ENCODE assay signal across 24 mouse cellular contexts in genomic region chr9:23700567-23700966, GRCm38 (mm10).
"Had no signal": no experiment of that assay in that cellular context is flagged by ENCODE, and none has a peak within 500 bp of the region (broad histone marks: within the 10 kb centered on the region; RNA-seq: fewer than 3 reads in every experiment).

No protein-coding gene starts in this region.

- H3K9ac ChIP-seq: heart, embryonic 12.5 days; hindbrain, embryonic 12.5 days; hindbrain, embryonic 14.5 days; intestine, embryonic 15.5 days; limb, embryonic 12.5 days had no signal

- H3K4me1 ChIP-seq: heart, embryonic 10.5 days; heart, embryonic 12.5 days; hindbrain, embryonic 10.5 days; hindbrain, embryonic 12.5 days; intestine, embryonic 15.5 days; limb, embryonic 10.5 days; limb, embryonic 12.5 days had no signal

- H3K4me3 ChIP-seq: gastrocnemius, adult 2 months; heart, embryonic 10.5 days; heart, embryonic 12.5 days; hindbrain, embryonic 10.5 days; hindbrain, embryonic 12.5 days; intestine, embryonic 15.5 days; layer of hippocampus, adult 2 months; left cerebral cortex, adult 2 months; limb, embryonic 10.5 days; limb, embryonic 12.5 days had no signal

- H3K4me2 ChIP-seq: heart, embryonic 12.5 days; hindbrain, embryonic 12.5 days; hindbrain, embryonic 14.5 days; intestine, embryonic 15.5 days; limb, embryonic 12.5 days had no signal

- ATAC-seq: hindbrain, embryonic 16.5 days; inflammation-experienced regulatory T-cells, adult 6 months; intestine, embryonic 15.5 days; intestine, postnatal 0 days had no signal

- H3K27me3 ChIP-seq: heart, embryonic 12.5 days; hindbrain, embryonic 12.5 days; intestine, embryonic 15.5 days; limb, embryonic 12.5 days had no signal

- H3K9me3 ChIP-seq: heart, embryonic 10.5 days; heart, embryonic 12.5 days; hindbrain, embryonic 10.5 days; hindbrain, embryonic 12.5 days; intestine, embryonic 15.5 days; limb, embryonic 10.5 days; limb, embryonic 12.5 days had no signal

- DNase-seq: gastrocnemius, adult 2 months; gastrocnemius, postnatal 10 days; gastrocnemius, postnatal 25 days; heart, adult 18-20 months; heart, postnatal 10 days; heart, postnatal 4 days; kidney, adult 18-20 months; kidney, adult 8-10 months; kidney, postnatal 10 days; kidney, postnatal 25 days; kidney, postnatal 4 days had no signal

- H3K27ac ChIP-seq: gastrocnemius, adult 2 months; heart, embryonic 10.5 days; hindbrain, embryonic 10.5 days; hindbrain, embryonic 12.5 days; hindbrain, embryonic 14.5 days; intestine, embryonic 15.5 days; layer of hippocampus, adult 2 months; left cerebral cortex, adult 2 months; limb, embryonic 10.5 days; limb, embryonic 12.5 days had no signal

- H3K36me3 ChIP-seq: heart, embryonic 10.5 days; heart, embryonic 12.5 days; hindbrain, embryonic 10.5 days; hindbrain, embryonic 12.5 days; intestine, embryonic 15.5 days; limb, embryonic 10.5 days; limb, embryonic 12.5 days had no signal
